Mouse (Mus musculus) heart, embryonic 16.5 days (tissue): ENCODE measurements around the gene Msln. TPM values are rescaled to one million over a fixed set of nuclear protein-coding genes. Genes with fewer than 3 reads are reported as not detected.

Experiments
- ATAC-seq: fragments of 200-750 bp; cut with Nextera tagmentation; replicated peaks from 2 replicates; pipeline ENCODE4 v1.8.0; 2017; ENCODE audit warnings: moderate number of reproducible peaks; ENCODE audit not compliant: insufficient read depth, low FRiP score; ENCODE audit errors: extremely low read depth
- H3K27ac ChIP-seq: fragments of 300-500 bp; sonication (generic); 2 replicates; pipeline ENCODE4 v1.5.1; 2014; ENCODE audit warnings: mild to moderate bottlenecking, low read length, control low read depth, moderate library complexity
- H3K27me3 ChIP-seq: fragments of 300-500 bp; sonication (generic); 2 replicates; pipeline ENCODE4 v1.6.1; 2014; ENCODE audit warnings: low read length, mixed read lengths; ENCODE audit not compliant: control insufficient read depth, insufficient read depth
- H3K36me3 ChIP-seq: fragments of 300-500 bp; sonication (generic); 2 replicates; pipeline ENCODE4 v1.6.1; 2014; ENCODE audit not compliant: control insufficient read depth, insufficient read depth
- H3K4me1 ChIP-seq: fragments of 300-500 bp; sonication (generic); 2 replicates; pipeline ENCODE4 v1.6.1; 2014; ENCODE audit warnings: low read length, mixed read lengths; ENCODE audit not compliant: control insufficient read depth, insufficient read depth
- H3K4me2 ChIP-seq: fragments of 300-500 bp; sonication (generic); 2 replicates; pipeline ENCODE4 v1.6.1; 2014; ENCODE audit warnings: low read depth, mild to moderate bottlenecking, control low read depth, low read length
- H3K4me3 ChIP-seq: fragments of 300-500 bp; sonication (generic); 2 replicates; pipeline ENCODE4 v1.5.1; 2014; ENCODE audit warnings: mild to moderate bottlenecking, control low read depth, low read length
- H3K9ac ChIP-seq: fragments of 300-500 bp; sonication (generic); 2 replicates; pipeline ENCODE4 v1.6.1; 2014; ENCODE audit warnings: low read length, control low read depth
- H3K9me3 ChIP-seq: fragments of 300-500 bp; sonication (generic); replicated peaks from 2 replicates; pipeline ENCODE4 v1.6.1; 2016; ENCODE audit warnings: low read length; ENCODE audit not compliant: control insufficient read depth
- WGBS: fragments of 180-500 bp; shearing (Covaris S2); extraction: QIAGEN DNeasy Blood & Tissue Kit; methylation state at CpG from one replicate; pipeline ENCODE4 v1.1.7; 2014; 5-methylcytosine and 5-hydroxymethylcytosine counted together
- polyA plus RNA-seq: library from polyadenylated mRNA; unstranded; fragments of >200 nt; fragmentation: Nextera tagmentation; extraction: Ambion mirVana; gene quantifications from 2 replicates; pipeline ENCODE4 v1.2.1, GENCODE M21; 2015

Msln gene
- polyA plus RNA-seq, 1 experiment from 2014 or later = 50.0 TPM

- no peak overlapping the region for H3K4me2 ChIP-seq
- H3K9me3 ChIP-seq = no peaks in the 10 kb centered on the region
- H3K9ac ChIP-seq = no peak overlapping the region
- no peak overlapping the region for H3K4me3 ChIP-seq
- no peaks in the 10 kb centered on the region for H3K27me3 ChIP-seq
- H3K36me3 ChIP-seq = peaks cover 37% of the 10 kb centered on the region
- H3K27ac ChIP-seq = no peak overlapping the region
- no peak for ATAC-seq
- 86% methylated on average over 5 of the region's 5 CpGs for WGBS
- H3K4me1 ChIP-seq = peaks cover 9% of the 10 kb centered on the region
Measured at GRCm38 (mm10) chr17:25777948-25778347, 23.8 kb upstream of the Msln start.

- ATAC-seq = no peak
- H3K27ac ChIP-seq = no peak overlapping the region
- no peak overlapping the region for H3K4me2 ChIP-seq
Measured at GRCm38 (mm10) chr17:25775318-25776062, 21.3 kb upstream of the Msln start.

GRCm38 (mm10) chr17:25773549-25774120 lies 19.5 kb upstream of the Msln start, which contains the start of gene Narfl:
Gene Narfl (plus strand): TSS chr17:25773776.
- Histone ChIP-seq H3K36me3 (0 out of 2 replicates have a peak, but pooled peaks cover 11% of the 10 kb centered on the region), H3K27ac (peak within 1 kb of the TSS; percentile 57)

More at GRCm38 (mm10) chr17:25775318-25776062, 21.3 kb upstream of the Msln start:
- peaks cover 7% of the 10 kb centered on the region for H3K4me1 ChIP-seq
- H3K4me3 ChIP-seq = no peak overlapping the region
- WGBS = 75% methylated on average over 10 of the region's 10 CpGs
- H3K9ac ChIP-seq = no peak overlapping the region
- no peaks in the 10 kb centered on the region; the same call in 1 of the 2 replicates for H3K27me3 ChIP-seq
- no peaks in the 10 kb centered on the region for H3K9me3 ChIP-seq
- H3K36me3 ChIP-seq = peaks cover 23% of the 10 kb centered on the region

GRCm38 (mm10) chr17:25769331-25769730 lies 15.2 kb upstream of the Msln start:
- Histone ChIP-seq H3K4me3 (no peak overlapping the region), H3K27me3 (no peaks in the 10 kb centered on the region; the same call in 1 of the 2 replicates), H3K4me1 (peaks cover 3% of the 10 kb centered on the region), H3K36me3 (no peaks in the 10 kb centered on the region), H3K4me2 (no peak overlapping the region), H3K9ac (no peak overlapping the region), H3K27ac (no peak overlapping the region), H3K9me3 (no peaks in the 10 kb centered on the region)
- WGBS = 55% methylated on average over 9 of the region's 9 CpGs
- ATAC-seq = no peak

More at GRCm38 (mm10) chr17:25773549-25774120, 19.5 kb upstream of the Msln start, which contains the start of gene Narfl:
- under 1% methylated on average over 37 of the region's 37 CpGs for WGBS
- Histone ChIP-seq H3K4me1 (peaks cover 7% of the 10 kb centered on the region), H3K4me3 (peak within 1 kb of the TSS; percentile 94), H3K4me2 (peak within 1 kb of the TSS; percentile 94), H3K9me3 (no peaks in the 10 kb centered on the region), H3K27me3 (no peaks in the 10 kb centered on the region; the same call in 1 of the 2 replicates), H3K9ac (peak within 1 kb of the TSS; percentile 97)
- peak; percentile 89 for ATAC-seq

GRCm38 (mm10) chr17:25765886-25766285 lies 11.7 kb upstream of the Msln start:
- no peaks in the 10 kb centered on the region for H3K9me3 ChIP-seq
- no peak overlapping the region for H3K9ac ChIP-seq
- 58% methylated on average over 5 of the region's 5 CpGs for WGBS
- no peaks in the 10 kb centered on the region for H3K4me1 ChIP-seq
- no peak overlapping the region for H3K27ac ChIP-seq
- H3K4me3 ChIP-seq = no peak overlapping the region
- H3K36me3 ChIP-seq = no peaks in the 10 kb centered on the region
- no peak for ATAC-seq
- no peak overlapping the region for H3K4me2 ChIP-seq
- no peaks in the 10 kb centered on the region; the same call in 1 of the 2 replicates for H3K27me3 ChIP-seq

GRCm38 (mm10) chr17:25762591-25762990 lies 8.4 kb upstream of the Msln start:
- no peak overlapping the region for H3K9ac ChIP-seq
- H3K4me2 ChIP-seq = no peak overlapping the region
- no peaks in the 10 kb centered on the region for H3K36me3 ChIP-seq
- no peaks in the 10 kb centered on the region for H3K9me3 ChIP-seq
- no peak overlapping the region for H3K4me3 ChIP-seq
- no peak for ATAC-seq
- WGBS = 33% methylated on average over 3 of the region's 3 CpGs
- H3K4me1 ChIP-seq = no peaks in the 10 kb centered on the region
- H3K27ac ChIP-seq = no peak overlapping the region
- 0 out of 2 replicates have a peak, but pooled peaks cover 2% of the 10 kb centered on the region for H3K27me3 ChIP-seq

GRCm38 (mm10) chr17:25761561-25761970 lies 7.4 kb upstream of the Msln start:
- no peaks in the 10 kb centered on the region for H3K4me1 ChIP-seq
- no peak for ATAC-seq

GRCm38 (mm10) chr17:25760148-25760547 lies 6.0 kb upstream of the Msln start:
- Histone ChIP-seq H3K4me1 (no peaks in the 10 kb centered on the region), H3K4me2 (no peak overlapping the region), H3K9ac (no peak overlapping the region), H3K27me3 (0 out of 2 replicates have a peak, but pooled peaks cover 2% of the 10 kb centered on the region), H3K4me3 (no peak overlapping the region), H3K27ac (no peak overlapping the region), H3K9me3 (no peaks in the 10 kb centered on the region), H3K36me3 (no peaks in the 10 kb centered on the region)
- ATAC-seq = no peak
- 67% methylated on average over 8 of the region's 8 CpGs for WGBS

More at GRCm38 (mm10) chr17:25761561-25761970, 7.4 kb upstream of the Msln start:
- H3K27ac ChIP-seq = no peak overlapping the region
- H3K4me2 ChIP-seq = no peak overlapping the region
- no peaks in the 10 kb centered on the region for H3K36me3 ChIP-seq
- H3K4me3 ChIP-seq = no peak overlapping the region
- 0 out of 2 replicates have a peak, but pooled peaks cover 2% of the 10 kb centered on the region for H3K27me3 ChIP-seq
- H3K9ac ChIP-seq = no peak overlapping the region
- H3K9me3 ChIP-seq = no peaks in the 10 kb centered on the region
- WGBS = 23% methylated on average over 4 of the region's 4 CpGs

- Histone ChIP-seq H3K27ac (no peak overlapping the region), H3K4me3 (no peak overlapping the region), H3K36me3 (no peaks in the 10 kb centered on the region), H3K9ac (no peak overlapping the region), H3K4me2 (no peak overlapping the region), H3K9me3 (no peaks in the 10 kb centered on the region), H3K4me1 (no peaks in the 10 kb centered on the region), H3K27me3 (0 out of 2 replicates have a peak, but pooled peaks cover 2% of the 10 kb centered on the region)
- ATAC-seq = no peak
- WGBS = 52% methylated on average over 3 of the region's 3 CpGs
Measured at GRCm38 (mm10) chr17:25757691-25758090, 3.5 kb upstream of the Msln start.
